Mouse (Mus musculus) small intestine, adult 2 months (tissue): ENCODE results near the gene Fmn2. TPM values are rescaled to one million over a fixed set of nuclear protein-coding genes. Genes with fewer than 3 reads are reported as not detected.

Source experiments
- H3K27ac ChIP-seq: fragments of 200-500 bp; 2 replicates; pipeline ENCODE4 v1.5.1; 2012; ENCODE audit warnings: low read depth, low read length, control low read depth, inconsistent platforms; ENCODE audit not compliant: insufficient read depth
- H3K27me3 ChIP-seq: fragments of 200-500 bp; 2 replicates; pipeline ENCODE4 v1.6.1; 2012; ENCODE audit warnings: mild to moderate bottlenecking, moderate library complexity, low read length, inconsistent platforms; ENCODE audit not compliant: control insufficient read depth, insufficient read depth
- H3K36me3 ChIP-seq: fragments of 200-500 bp; 2 replicates; pipeline ENCODE4 v1.6.1; 2012; ENCODE audit warnings: mild to moderate bottlenecking, low read length, control low read depth, inconsistent platforms; ENCODE audit not compliant: control insufficient read depth, insufficient read depth
- H3K4me1 ChIP-seq: fragments of 200-500 bp; 2 replicates; pipeline ENCODE4 v1.6.1; 2012; ENCODE audit warnings: low read length, inconsistent platforms, mixed read lengths; ENCODE audit not compliant: control insufficient read depth, insufficient read depth, insufficient read length
- H3K4me3 ChIP-seq: fragments of 200-500 bp; 2 replicates; pipeline ENCODE4 v1.5.1; 2012; ENCODE audit warnings: low read depth, mild to moderate bottlenecking, control low read depth, inconsistent platforms, low read length, moderate library complexity
- CTCF ChIP-seq: fragments of 200-500 bp; IDR thresholded peaks from 2 replicates; pipeline ENCODE4 v1.5.1; 2012; ENCODE audit warnings: low read depth, mild to moderate bottlenecking, control low read depth, inconsistent platforms, low read length, moderate library complexity, mixed read lengths; ENCODE audit not compliant: insufficient replicate concordance, insufficient read length; ENCODE audit errors: extremely low read depth
- POLR2A ChIP-seq: fragments of 200-500 bp; IDR thresholded peaks from 2 replicates; pipeline ENCODE4 v1.6.1; 2012; ENCODE audit warnings: low read depth, mild to moderate bottlenecking, control low read depth, inconsistent platforms, low read length, moderate library complexity
- WGBS: fragments of 180-500 bp; shearing (Covaris S2); methylation state at CpG from one replicate; pipeline ENCODE4 v1.1.7; 2018; 5-methylcytosine and 5-hydroxymethylcytosine counted together
- polyA plus RNA-seq: library from polyadenylated mRNA; depleted of rRNA; stranded (reverse); fragments of >200 nt; gene quantifications from 2 replicates; pipeline ENCODE4 v1.2.3, GENCODE M21; 2012

The Fmn2 gene
- polyA plus RNA-seq, 1 experiment, result 0.11 TPM

- no peak overlapping the region for H3K27ac ChIP-seq
- no peaks in the 10 kb centered on the region for H3K4me1 ChIP-seq
- WGBS, result 66% methylated on average over 2 of the region's 2 CpGs
- H3K27me3 ChIP-seq, result no peaks in the 10 kb centered on the region
- TF ChIP-seq CTCF, result no peak
- TF ChIP-seq POLR2A, result no peak
- H3K4me3 ChIP-seq, result no peak overlapping the region
- no peaks in the 10 kb centered on the region for H3K36me3 ChIP-seq
These were observed 241.0 kb downstream of the Fmn2 start for GRCm38 (mm10) chr1:174742667-174743066.

GRCm38 (mm10) chr1:174748520-174748919 lies 246.9 kb downstream of the Fmn2 start:
- Histone ChIP-seq H3K4me1 (no peaks in the 10 kb centered on the region), H3K27me3 (no peaks in the 10 kb centered on the region), H3K27ac (no peak overlapping the region), H3K36me3 (no peaks in the 10 kb centered on the region), H3K4me3 (no peak overlapping the region)
- WGBS, result 81% methylated on average over 4 of the region's 4 CpGs
- TF ChIP-seq CTCF (no peak), POLR2A (no peak)

- no peak for TF ChIP-seq CTCF
- TF ChIP-seq POLR2A, result no peak
- WGBS, result 35% methylated on average over 3 of the region's 3 CpGs
- Histone ChIP-seq H3K4me1 (no peaks in the 10 kb centered on the region), H3K36me3 (no peaks in the 10 kb centered on the region), H3K27me3 (no peaks in the 10 kb centered on the region), H3K27ac (no peak overlapping the region), H3K4me3 (no peak overlapping the region)
These were observed 249.4 kb downstream of the Fmn2 start for GRCm38 (mm10) chr1:174750893-174751461.

GRCm38 (mm10) chr1:174759354-174759753 lies 257.7 kb downstream of the Fmn2 start:
- Histone ChIP-seq H3K27ac (no peak overlapping the region), H3K4me3 (no peak overlapping the region), H3K4me1 (no peaks in the 10 kb centered on the region), H3K27me3 (no peaks in the 10 kb centered on the region), H3K36me3 (no peaks in the 10 kb centered on the region)
- TF ChIP-seq CTCF (no peak), POLR2A (no peak)
- WGBS, result 83% methylated on average over 6 of the region's 6 CpGs

GRCm38 (mm10) chr1:174765757-174766156 lies 264.1 kb downstream of the Fmn2 start:
- Histone ChIP-seq H3K36me3 (no peaks in the 10 kb centered on the region), H3K27me3 (no peaks in the 10 kb centered on the region), H3K4me1 (no peaks in the 10 kb centered on the region), H3K4me3 (no peak overlapping the region), H3K27ac (no peak overlapping the region)
- TF ChIP-seq CTCF, result no peak
- WGBS, result 49% methylated on average over 2 of the region's 2 CpGs

- no peak overlapping the region for H3K27ac ChIP-seq
- H3K27me3 ChIP-seq, result no peaks in the 10 kb centered on the region
- H3K4me3 ChIP-seq, result no peak overlapping the region
- H3K4me1 ChIP-seq, result no peaks in the 10 kb centered on the region
- 94% methylated on average over 3 of the region's 3 CpGs for WGBS
- H3K36me3 ChIP-seq, result no peaks in the 10 kb centered on the region
- TF ChIP-seq CTCF (no peak), POLR2A (no peak)
These were observed 265.2 kb downstream of the Fmn2 start for GRCm38 (mm10) chr1:174766852-174767251.

GRCm38 (mm10) chr1:174771871-174772281 lies 270.3 kb downstream of the Fmn2 start:
- H3K27me3 ChIP-seq, result no peaks in the 10 kb centered on the region
- WGBS, result 50% methylated on average over 4 of the region's 4 CpGs
- H3K4me3 ChIP-seq, result no peak overlapping the region
- no peaks in the 10 kb centered on the region for H3K36me3 ChIP-seq
- TF ChIP-seq CTCF, result no peak
- no peak for TF ChIP-seq POLR2A
- H3K4me1 ChIP-seq, result no peaks in the 10 kb centered on the region
- no peak overlapping the region for H3K27ac ChIP-seq

GRCm38 (mm10) chr1:174781037-174781436 lies 279.4 kb downstream of the Fmn2 start:
- 93% methylated on average over 4 of the region's 4 CpGs for WGBS
- H3K36me3 ChIP-seq, result no peaks in the 10 kb centered on the region

More at GRCm38 (mm10) chr1:174781037-174781436, 279.4 kb downstream of the Fmn2 start:
- Histone ChIP-seq H3K27me3 (no peaks in the 10 kb centered on the region), H3K4me1 (no peaks in the 10 kb centered on the region), H3K4me3 (no peak overlapping the region), H3K27ac (no peak overlapping the region)
- TF ChIP-seq POLR2A, result no peak
